Mouse (Mus musculus) retina, embryonic 14.5 days (tissue): ENCODE measurements around the gene Rap2c.
A peak's percentile ranks its signal among the peaks of the same experiment; 100 is the strongest.

ENCODE experiments used
- DNase-seq: peaks from one replicate; pipeline ENCODE4 v3.0.0-alpha.2; 2015; ENCODE audit warnings: low spot score

The Rap2c gene

DNA sequence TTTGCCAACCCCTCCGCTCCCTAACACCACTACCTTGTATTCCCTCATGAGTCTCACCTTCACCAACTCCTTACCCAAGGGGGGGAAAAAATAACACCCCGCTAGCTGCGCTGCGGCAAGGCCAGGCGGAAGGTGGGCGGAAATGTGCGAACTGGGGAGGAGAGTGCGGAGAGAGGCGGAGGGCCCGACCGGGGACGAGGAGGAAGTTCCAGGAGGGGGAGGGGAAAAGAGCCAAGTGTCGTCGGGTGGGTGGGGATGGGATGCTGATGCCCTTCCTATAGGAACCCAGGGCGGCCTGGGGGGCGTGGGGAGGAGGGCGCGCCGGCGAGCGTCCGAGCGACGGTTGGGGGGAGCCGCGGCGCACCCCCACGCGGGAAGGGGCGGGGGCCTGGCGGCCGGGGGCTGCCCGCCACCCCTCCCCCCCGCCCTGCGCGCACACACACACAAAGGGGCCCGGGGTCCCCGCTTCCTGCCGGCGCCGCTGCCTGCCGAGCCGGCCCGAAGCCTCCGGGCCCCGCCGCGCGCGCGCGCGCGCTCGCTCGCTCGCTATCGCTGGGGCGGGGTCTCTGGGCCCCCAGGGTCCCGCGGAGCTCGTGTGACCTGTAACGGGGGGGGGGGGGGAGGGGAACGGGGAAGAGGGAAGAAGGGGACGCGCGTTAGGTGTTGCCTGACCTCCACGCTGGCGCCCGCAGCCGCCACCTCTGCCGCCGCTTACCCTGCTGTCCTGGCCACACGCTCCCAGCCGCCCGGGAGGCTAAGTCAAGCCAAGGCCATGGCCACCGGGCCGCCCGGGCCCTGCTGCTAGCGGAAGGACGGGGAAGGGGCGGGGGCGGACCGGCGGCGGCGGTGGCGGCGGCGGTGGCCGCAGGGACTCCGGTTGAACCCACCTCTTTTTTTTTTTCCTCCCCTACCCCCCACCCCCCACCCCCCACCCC lies at the start of gene Rap2c:
Gene Rap2c, minus strand, starts transcription at position 168 of the 935 bp plus-strand sequence.
- DNase-seq: peak; percentile 74

DNA sequence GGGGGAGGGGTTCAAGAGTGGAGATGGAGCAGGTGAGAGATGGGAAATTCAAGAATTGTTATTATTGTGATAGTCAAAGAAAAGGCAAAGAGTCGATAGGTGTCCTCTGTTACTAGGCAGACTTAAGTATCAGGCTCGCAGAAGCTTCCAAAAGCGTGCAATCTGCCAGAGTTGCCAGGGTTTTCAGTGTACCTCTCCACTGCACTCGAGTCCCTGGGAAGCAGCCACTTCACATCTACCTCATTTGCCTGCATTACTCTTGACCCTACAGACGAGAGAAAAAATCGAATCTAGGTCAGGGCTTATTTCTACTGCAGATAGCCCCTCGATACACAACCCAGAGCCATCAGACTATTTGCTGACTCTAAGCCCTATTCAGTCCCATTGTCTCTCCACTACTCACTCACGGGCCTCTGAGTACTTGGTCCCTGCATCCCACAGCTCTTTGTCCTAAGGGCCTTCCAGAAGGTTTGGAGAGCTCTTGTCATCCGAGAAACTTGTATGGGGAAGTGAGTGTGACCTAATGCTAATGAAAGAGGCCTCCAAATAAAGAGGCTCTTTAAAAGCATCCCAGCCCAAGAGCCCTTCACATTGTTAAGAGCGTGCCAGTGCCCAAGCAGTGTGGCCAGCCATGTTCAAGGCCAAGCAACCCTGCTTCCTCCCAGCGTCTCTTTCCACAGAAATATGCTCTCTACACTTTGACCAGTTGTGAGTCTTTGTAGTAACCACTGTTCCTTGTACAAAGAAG lies 48.9 kb upstream of the Rap2c start:
- DNase-seq: no peak

DNA sequence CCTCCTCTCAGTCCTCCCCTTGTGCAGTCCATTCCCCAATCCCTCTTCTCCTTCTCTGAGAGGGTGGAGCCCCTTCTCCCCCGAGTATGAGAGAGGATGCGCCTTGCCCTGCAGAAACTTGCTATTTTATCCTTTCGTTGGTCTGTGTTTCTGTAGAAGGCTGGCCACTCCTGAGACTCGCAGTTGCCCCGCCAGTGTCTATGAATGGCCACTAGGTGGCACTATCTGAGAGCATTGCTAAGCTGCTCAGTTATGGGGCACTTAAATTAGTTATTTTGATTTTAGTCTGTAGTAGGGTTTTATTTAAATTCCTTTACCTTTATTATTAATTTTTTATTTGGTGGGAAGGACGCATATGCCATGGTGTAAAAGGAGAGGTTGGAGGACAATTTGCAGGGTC lies 48.0 kb upstream of the Rap2c start:
- peak; percentile 76 for DNase-seq

DNA sequence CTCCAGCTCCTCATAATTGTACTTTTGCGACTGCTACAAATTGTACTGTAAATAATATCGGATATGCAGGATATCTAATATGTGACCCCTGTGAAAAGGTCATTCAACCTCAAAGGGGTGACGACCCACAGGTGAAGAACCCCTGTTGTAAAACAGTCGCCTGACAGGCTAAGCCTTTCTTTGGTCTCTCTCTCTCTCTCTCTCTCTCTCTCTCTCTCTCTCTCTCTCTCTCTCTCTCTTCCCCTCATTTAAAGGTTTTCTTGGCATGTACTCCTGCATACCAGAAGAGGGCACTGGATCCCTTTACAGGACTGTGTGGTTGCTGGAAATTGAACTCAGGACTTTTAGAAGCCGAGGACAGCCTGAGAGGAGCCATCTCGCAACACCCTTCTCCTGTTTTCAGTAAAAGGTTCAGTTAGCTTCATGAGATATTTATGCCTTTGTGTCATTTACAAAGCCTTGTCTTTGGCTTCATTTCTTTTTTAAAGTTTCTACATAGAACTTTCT lies 47.4 kb upstream of the Rap2c start:
- DNase-seq: peak; percentile 1

DNA sequence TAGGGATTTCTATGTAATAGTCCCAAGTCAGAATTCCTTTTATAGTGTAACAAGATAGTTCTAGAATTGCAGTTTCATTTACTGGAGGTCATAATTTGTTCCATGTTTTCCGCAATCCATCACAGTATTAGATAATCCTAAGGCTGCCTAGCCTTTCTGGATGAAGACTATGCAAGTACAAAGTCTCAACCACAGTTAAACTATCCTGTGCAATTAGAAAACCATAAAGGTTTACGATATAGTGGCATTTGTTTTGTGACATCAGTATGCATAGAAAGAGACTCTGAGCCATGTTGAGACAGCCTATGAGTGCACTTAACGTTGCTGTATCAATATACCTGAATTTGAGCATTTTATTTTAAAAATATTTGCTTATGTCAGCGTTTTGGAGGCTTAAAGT lies 42.4 kb upstream of the Rap2c start:
- no peak for DNase-seq

DNA sequence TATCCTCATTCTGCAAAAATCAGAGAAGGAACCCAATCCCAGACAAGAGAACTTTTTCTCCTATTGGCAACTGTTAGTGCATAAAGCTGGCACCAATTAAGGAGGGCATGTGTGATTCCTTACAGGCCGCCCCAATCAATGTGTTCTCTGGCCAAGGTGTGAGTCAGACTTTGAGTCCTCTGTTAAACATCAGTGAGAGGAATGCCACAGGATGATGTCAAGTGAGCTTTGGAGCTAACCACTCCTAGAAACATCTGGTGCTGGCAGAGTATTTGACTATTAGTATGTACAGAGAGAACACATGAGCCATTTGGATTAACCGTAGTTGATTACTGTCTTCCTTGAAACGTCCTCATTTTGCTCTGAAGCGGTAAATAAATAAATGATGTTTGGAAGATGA lies 40.9 kb upstream of the Rap2c start:
- no peak for DNase-seq

DNA sequence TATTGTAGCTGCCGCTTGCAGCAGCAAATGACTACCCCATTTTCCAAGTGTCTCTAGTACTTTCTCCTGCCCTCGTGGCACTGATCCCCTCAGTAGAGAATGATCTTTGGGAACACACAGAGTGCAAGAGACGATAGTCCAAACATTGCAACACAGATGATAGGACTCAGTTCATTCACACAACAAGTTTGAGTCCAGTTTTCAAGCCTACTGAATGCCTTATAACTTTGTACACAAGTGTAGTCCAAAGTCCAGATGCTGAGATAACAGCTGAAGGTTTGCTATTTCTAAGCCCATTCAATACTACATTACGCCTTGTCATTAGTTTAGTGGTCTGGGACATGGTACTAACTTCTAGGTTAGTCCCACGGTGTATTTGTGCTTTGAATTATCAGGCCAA lies 40.5 kb upstream of the Rap2c start:
- DNase-seq: no peak

DNA sequence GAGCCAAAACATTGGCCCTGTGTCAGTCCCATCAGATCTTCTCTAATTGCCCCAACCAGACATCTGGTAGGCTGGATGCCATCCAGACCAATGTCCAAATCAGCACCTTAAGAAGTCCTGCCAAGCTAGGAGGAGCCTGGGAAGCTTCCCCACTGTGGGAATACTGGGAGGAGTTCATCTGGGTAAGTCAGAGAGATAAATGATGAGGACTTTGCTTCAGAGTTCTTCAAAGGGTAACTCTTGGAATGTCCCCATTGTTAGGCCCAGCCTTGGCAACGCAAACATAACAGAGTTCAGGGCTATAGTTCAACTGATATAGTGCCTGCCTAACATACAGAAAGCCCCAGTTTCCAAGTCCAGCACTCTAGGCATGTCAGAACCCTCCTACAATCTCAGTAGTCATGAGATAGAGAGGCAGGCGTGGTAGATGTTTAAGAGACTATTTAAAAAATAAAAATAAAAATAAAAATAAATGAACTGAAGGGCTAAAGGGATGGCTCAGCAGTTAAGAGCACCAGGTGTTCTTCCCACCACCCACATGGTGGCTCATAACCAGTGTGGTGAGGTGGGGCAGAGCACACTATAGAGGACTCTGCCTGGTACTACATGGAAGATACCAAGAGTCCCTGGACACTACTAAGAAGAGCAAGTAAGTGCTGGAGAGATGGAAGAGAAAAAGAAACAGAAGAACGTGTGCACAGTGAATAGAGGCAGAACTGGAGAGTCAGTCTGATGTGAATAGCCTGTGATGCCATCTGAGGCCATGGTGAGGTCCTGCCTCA lies 34.1 kb upstream of the Rap2c start:
- no peak for DNase-seq

DNA sequence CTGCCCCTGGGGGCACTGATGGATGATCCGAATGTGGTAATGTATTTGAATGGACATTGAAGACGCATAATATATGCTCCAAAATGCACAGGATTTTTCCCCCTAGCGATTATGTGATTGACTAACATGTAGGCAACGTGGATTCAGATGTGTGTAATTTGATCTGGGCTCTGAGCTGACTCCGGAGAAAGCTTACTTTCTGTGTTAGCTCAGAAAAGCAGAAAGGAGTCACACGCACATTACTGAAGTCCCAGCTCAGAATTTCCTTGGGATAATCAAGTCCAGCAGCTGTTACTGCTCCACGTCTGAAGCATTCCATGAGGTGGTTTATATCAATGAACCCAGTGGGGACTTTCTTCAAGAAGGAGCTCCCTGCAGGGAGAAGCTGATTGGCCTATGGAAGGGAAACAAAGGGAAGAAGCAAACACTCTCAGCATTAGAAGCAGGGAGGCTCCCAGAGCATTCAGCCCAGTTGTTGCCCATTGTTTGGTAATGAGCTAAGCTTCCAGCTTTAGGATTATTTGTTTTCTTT lies 17.9 kb upstream of the Rap2c start:
- DNase-seq: peak; percentile 21

DNA sequence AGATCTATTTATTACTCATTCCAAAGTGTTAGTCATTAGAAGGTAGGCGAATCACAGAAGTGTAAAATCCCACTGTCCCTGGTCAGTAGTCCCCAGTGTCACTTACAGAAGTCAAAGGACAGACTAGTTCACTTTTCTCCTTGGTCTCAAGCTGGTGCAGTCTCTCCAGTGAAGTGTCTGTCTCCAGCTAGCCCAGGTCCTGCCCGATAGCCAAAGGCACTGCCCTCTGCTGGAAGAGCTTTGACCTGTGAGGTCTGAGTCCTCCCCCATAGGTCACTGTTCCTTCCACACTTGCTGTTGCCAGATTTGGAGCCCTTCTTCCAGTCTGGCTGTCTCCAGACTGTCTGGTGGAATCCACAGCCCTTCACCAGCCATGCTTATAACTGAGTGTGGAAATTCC lies 2.1 kb upstream of the Rap2c start:
- peak; percentile 58 for DNase-seq

DNA sequence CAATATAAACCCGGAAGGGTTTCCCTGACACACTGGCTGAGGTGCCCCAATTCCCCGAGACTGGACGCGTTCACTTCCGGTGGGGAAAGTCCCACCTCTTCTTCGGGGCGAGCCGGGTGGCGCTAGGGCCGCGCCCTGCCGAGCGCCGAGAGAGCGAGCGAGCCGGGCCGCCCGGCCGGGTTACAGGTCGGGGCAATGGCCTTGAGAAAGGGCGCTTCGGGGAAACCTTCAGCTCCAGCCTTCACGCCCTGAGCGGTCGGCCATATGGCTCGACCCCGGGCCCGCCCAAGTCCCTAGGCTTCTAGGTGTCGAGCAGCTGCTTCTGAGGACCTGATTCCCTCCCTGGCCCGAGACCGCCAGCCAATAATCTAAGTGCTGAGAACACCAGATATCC lies 965 bp upstream of the Rap2c start:
- DNase-seq: peak; percentile 74

DNA sequence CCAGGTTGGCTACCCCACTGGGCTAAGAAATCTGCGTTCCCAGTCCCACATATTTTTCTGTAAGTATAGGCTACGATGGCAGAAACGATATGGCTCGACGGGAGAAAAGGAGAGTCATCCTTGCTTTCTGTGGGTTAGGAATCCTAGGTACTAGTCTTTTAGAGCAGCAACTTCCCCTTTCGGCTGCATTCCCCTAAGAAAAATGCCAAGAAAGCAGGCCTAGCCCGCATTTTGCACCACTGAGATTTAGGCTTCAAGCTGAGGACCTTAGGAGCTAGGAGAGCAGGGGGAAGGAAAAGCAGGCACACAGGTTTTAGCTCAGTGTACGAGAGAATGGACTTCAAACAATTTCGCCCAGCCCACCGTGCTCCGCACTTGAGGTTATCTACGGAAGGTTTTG lies 892 bp downstream of the Rap2c start:
- no peak for DNase-seq

DNA sequence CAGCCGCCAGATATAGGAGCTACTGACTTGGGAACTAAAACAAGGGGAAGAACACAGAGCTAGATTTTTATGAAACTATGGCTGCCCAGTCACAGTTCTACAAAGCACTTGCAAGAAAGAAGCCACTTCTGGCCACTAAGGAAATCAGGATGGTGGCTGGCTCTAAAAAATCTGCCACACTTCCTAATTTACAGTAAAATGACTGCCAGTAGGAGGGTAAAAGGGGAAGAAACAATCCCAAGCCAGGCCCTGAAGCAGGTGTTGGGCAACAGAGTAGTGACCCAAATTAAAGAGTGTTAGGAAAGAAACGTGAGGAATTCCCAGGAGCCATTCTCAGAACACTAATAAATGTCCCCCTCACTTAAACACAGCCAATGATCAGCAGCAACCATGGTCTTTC lies 5.5 kb downstream of the Rap2c start:
- no peak for DNase-seq

DNA sequence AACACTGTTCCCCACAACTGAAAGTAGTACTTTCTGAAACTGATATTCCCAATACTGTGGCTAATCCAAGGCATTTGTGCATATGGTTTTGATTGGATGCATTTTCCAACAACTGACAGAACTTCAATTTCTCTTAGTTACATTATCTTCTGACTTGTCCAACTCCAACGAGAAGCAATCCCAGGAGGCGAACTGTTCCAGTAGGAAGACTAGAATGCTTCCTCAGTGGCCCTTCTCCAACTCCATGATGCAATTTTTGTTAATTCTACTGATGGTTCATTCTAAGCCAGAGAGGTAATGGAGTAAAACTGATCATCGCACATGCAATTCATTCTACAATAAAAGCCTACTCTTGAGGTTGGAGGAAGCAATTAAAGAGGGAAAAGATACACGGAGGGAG lies 7.5 kb downstream of the Rap2c start:
- DNase-seq: no peak

DNA sequence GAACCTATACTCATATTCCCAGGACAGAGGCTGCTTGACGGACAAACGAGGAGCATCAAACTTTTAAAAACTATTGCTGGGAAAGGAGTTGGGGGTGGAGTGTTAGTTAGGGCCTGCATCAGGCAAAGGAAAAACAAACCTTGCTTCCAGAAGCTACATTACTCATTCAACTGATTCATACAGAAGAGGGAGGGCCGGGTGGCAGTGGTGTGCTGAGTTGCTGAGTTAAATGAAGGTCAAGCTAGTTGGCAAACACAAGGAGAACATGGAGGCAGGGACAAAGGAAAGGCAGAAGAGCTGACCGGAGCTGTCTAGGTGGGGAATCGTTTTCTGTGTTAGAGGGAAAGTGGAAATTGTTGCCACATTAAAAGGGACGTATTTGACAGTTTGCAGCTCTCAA lies 17.0 kb downstream of the Rap2c start:
- no peak for DNase-seq

DNA sequence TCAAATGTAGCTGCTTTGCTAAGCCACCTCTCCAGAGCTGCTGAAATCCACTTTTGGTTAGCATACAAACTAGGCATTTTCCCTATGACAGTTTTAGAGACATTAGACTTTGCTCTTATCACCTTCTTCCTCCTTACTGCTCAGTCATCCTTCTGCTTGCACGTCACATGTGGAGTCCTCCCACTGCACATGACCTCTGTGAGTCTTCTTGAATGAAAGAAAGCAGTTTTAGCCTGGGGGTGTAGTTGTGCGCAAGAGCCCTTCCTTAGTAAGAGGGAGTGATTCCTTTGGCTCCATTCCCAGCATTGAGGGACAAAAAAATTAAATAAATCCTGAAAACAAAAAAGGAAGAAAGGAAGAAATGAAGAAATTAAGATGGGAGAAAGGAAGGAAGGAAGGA lies 22.5 kb downstream of the Rap2c start:
- DNase-seq: no peak

DNA sequence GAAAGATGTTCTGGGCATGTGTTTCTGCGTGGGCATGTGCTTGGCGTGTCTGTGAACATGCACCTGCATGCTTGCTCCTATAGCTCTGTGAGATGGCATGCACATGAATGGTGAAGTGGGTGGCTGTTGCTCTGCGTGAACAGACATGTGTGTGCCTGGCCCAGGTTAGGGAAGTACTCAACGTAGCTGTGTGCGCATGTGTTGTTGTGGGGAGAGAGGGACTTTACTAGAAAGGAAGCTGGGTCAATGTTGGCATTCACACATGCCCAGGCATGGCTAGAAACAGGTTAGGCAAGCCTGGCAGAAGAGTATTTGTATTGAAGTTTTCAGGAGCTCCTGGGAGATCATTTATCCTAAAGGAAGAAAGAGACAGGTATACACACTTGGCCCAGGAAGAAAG lies 26.5 kb downstream of the Rap2c start:
- no peak for DNase-seq

DNA sequence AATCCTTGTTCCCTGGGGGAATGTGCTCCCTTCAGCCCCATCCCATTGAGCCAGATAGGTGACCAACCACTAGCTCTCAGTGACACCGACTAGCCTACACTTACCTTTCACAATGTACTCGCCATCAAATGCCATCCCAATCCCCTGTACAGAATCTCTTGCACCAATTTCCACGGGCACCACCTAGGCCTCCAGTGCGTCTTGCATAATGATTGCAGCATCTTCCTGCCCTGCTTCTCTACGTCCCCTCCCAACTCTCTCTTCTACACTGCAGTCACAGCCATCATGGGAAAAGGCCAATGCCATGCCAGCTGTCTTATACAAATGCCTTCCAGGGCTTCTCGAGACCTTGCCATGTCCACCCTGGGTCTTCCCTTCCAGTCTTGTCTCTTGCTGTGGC lies 27.9 kb downstream of the Rap2c start:
- DNase-seq: no peak

DNA sequence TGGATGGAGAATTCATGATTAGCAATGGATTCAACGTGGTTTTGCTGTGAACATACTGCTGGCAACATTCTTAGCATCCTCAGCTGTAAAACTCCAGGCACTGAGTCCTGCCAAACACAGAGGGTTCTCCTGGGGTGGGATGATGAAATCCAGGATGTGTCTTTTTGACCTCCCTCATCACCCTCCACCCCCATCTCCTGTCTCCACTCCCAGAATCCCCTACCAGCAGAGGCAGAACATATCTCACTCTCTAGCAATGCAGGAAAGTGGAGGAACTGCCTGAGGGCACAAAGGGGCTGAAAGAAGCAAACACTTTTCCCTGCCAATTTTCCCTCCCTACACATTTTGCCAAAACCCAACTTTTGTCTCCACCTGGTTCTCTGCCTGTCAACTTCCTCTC lies 29.2 kb downstream of the Rap2c start:
- DNase-seq: no peak

DNA sequence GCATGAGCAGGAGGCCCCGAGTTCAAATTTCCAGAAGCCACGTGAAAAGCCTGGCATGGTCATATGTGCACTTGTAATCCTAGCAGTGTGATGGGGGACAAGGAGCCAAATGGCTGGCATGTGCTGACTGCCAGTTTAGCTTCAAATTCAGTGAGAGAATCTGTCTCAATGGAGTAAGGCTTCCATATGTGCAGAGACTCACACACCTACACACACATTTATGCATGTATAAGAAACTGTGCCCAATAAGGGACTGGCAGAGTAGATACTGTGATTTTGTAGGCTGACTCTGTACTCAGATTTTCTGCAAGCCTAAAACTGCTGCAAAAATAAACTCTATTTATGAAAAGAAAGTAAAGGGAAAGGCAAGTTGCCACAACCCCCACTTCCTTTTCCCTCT lies 39.4 kb downstream of the Rap2c start:
- no peak for DNase-seq

DNA sequence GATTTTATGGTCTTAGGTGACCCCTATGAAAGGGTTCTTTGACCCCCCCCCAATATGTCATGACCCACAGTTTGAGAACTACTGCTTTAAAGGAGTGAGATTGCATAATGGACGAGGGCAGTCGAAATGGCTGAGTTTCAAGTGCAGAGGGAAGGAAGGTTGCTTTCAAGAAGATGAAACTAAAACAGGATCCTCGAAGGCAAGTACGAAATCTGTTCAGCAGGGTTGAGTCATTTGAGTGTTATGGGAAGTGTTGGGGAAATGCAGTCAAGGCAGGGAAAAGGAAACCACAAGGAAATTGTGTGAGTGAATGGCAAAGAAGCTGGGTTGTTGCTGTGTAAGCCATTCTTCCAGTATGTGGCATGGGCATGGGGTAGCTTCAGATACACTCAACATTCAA lies 45.7 kb downstream of the Rap2c start:
- DNase-seq: no peak

DNA sequence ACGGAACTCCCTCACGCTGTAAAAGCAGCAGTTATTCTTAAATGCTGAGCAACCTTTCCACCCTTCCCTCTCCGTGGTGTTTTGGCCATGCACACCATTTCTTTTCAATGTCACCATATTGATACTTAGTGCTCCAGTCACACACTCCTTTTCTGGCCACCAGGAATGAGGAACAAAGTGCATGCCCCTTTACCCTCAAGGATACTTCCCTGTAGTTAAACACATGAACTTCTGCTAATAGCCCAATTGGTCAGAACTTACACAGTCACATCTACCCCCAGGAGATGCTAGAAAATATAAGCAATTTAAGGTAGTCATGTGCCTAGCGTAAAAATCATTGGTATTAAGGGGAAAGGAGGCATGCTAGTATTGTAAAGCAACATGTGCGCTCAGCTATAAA lies 47.9 kb downstream of the Rap2c start:
- DNase-seq: no peak
